Mouse (Mus musculus) forebrain, embryonic 10.5 days (tissue): Measurements from ENCODE around the gene Sipa1l1. TPM values are rescaled to one million over a fixed set of nuclear protein-coding genes. Genes with fewer than 3 reads are reported as not detected.

Experiments
- DNase-seq: peaks from one replicate; pipeline ENCODE4 v3.0.0-alpha.2; 2017; ENCODE audit warnings: low spot score; ENCODE audit errors: extremely low spot score
- H3K27ac ChIP-seq: fragments of 300-500 bp; sonication (generic); 2 replicates; pipeline ENCODE4 v1.5.1; 2016; ENCODE audit warnings: mild to moderate bottlenecking
- H3K27me3 ChIP-seq: fragments of 300-500 bp; sonication (generic); 2 replicates; pipeline ENCODE4 v1.6.1; 2016; ENCODE audit warnings: mild to moderate bottlenecking; ENCODE audit not compliant: poor library complexity, severe bottlenecking
- H3K36me3 ChIP-seq: fragments of 300-500 bp; sonication (generic); replicated peaks from 2 replicates; pipeline ENCODE4 v1.6.1; 2016; ENCODE audit warnings: mild to moderate bottlenecking, moderate library complexity
- H3K4me1 ChIP-seq: fragments of 300-500 bp; sonication (generic); 2 replicates; pipeline ENCODE4 v1.6.1; 2016
- H3K4me3 ChIP-seq: fragments of 300-500 bp; sonication (generic); 2 replicates; pipeline ENCODE4 v1.5.1; 2016; ENCODE audit warnings: mild to moderate bottlenecking, moderate library complexity
- H3K9me3 ChIP-seq: fragments of 300-500 bp; sonication (generic); 2 replicates; pipeline ENCODE4 v1.6.1; 2016; ENCODE audit warnings: mild to moderate bottlenecking, moderate library complexity
- WGBS: fragments of 180-500 bp; shearing (Covaris S2); methylation state at CpG from one replicate; pipeline ENCODE4 v1.1.7; 2016; 5-methylcytosine and 5-hydroxymethylcytosine counted together
- polyA plus RNA-seq: library from polyadenylated mRNA; unstranded; fragments of >200 nt; fragmentation: Nextera tagmentation; extraction: Ambion mirVana; gene quantifications from 2 replicates; pipeline ENCODE4 v1.2.1, GENCODE M21; 2016

Gene Sipa1l1
- polyA plus RNA-seq, 1 experiment from 2014 or later, result 40.6 TPM

- 95% methylated on average over 2 of the region's 2 CpGs for WGBS
- DNase-seq, result no peak
- peaks cover 64% of the 10 kb centered on the region for H3K36me3 ChIP-seq
Observed at GRCm38 (mm10) chr12:82398926-82399325, 229.8 kb downstream of the Sipa1l1 start.

GRCm38 (mm10) chr12:82399971-82400720, 231.0 kb downstream of the Sipa1l1 start:
- no peak overlapping the region for H3K4me3 ChIP-seq
- H3K36me3 ChIP-seq, result peaks cover 73% of the 10 kb centered on the region
- no peak for DNase-seq
- H3K27me3 ChIP-seq, result no peaks in the 10 kb centered on the region
- H3K9me3 ChIP-seq, result no peaks in the 10 kb centered on the region
- 90% methylated on average over 6 of the region's 6 CpGs for WGBS
- H3K27ac ChIP-seq, result no peak overlapping the region
- H3K4me1 ChIP-seq, result peaks cover 7% of the 10 kb centered on the region

More at GRCm38 (mm10) chr12:82398926-82399325, 229.8 kb downstream of the Sipa1l1 start:
- H3K27ac ChIP-seq, result no peak overlapping the region
- no peaks in the 10 kb centered on the region for H3K27me3 ChIP-seq
- no peaks in the 10 kb centered on the region for H3K9me3 ChIP-seq
- peaks cover 13% of the 10 kb centered on the region for H3K4me1 ChIP-seq
- no peak overlapping the region for H3K4me3 ChIP-seq

- 77% methylated on average over 7 of the region's 7 CpGs for WGBS
- H3K27ac ChIP-seq, result no peak overlapping the region
Observed at GRCm38 (mm10) chr12:82400783-82401182, 231.7 kb downstream of the Sipa1l1 start.

GRCm38 (mm10) chr12:82401440-82401839, 232.3 kb downstream of the Sipa1l1 start:
- Histone ChIP-seq H3K4me3 (no peak overlapping the region), H3K9me3 (no peaks in the 10 kb centered on the region), H3K36me3 (peaks cover 73% of the 10 kb centered on the region), H3K27me3 (no peaks in the 10 kb centered on the region), H3K4me1 (peaks cover 7% of the 10 kb centered on the region), H3K27ac (no peak overlapping the region)
- DNase-seq, result no peak
- WGBS, result 88% methylated on average over 4 of the region's 4 CpGs

More at GRCm38 (mm10) chr12:82400783-82401182, 231.7 kb downstream of the Sipa1l1 start:
- Histone ChIP-seq H3K4me3 (no peak overlapping the region), H3K4me1 (peaks cover 7% of the 10 kb centered on the region), H3K9me3 (no peaks in the 10 kb centered on the region), H3K27me3 (no peaks in the 10 kb centered on the region), H3K36me3 (peaks cover 79% of the 10 kb centered on the region)
- no peak for DNase-seq

GRCm38 (mm10) chr12:82402635-82403034, 233.5 kb downstream of the Sipa1l1 start:
- Histone ChIP-seq H3K4me3 (no peak overlapping the region), H3K9me3 (no peaks in the 10 kb centered on the region), H3K36me3 (peaks cover 65% of the 10 kb centered on the region), H3K27me3 (no peaks in the 10 kb centered on the region), H3K27ac (no peak overlapping the region), H3K4me1 (peaks cover 5% of the 10 kb centered on the region)
- WGBS, result 89% methylated on average over 9 of the region's 9 CpGs
- DNase-seq, result no peak

- no peak for DNase-seq
- Histone ChIP-seq H3K4me1 (peaks cover 9% of the 10 kb centered on the region), H3K27ac (no peak overlapping the region), H3K36me3 (peaks cover 67% of the 10 kb centered on the region), H3K27me3 (no peaks in the 10 kb centered on the region), H3K4me3 (no peak overlapping the region), H3K9me3 (no peaks in the 10 kb centered on the region)
- 80% methylated on average over 5 of the region's 5 CpGs for WGBS
Observed at GRCm38 (mm10) chr12:82407531-82408255, 238.6 kb downstream of the Sipa1l1 start.

GRCm38 (mm10) chr12:82408486-82408885, 239.4 kb downstream of the Sipa1l1 start:
- H3K4me3 ChIP-seq, result no peak overlapping the region
- peaks cover 66% of the 10 kb centered on the region for H3K36me3 ChIP-seq
- H3K9me3 ChIP-seq, result no peaks in the 10 kb centered on the region
- H3K27me3 ChIP-seq, result no peaks in the 10 kb centered on the region
- 91% methylated on average over 6 of the region's 6 CpGs for WGBS
- no peak for DNase-seq
- peaks cover 9% of the 10 kb centered on the region for H3K4me1 ChIP-seq
- H3K27ac ChIP-seq, result no peak overlapping the region

- DNase-seq, result no peak
- 82% methylated on average over 7 of the region's 7 CpGs for WGBS
- no peaks in the 10 kb centered on the region for H3K9me3 ChIP-seq
- H3K27me3 ChIP-seq, result no peaks in the 10 kb centered on the region
- H3K27ac ChIP-seq, result no peak overlapping the region
- peaks cover 9% of the 10 kb centered on the region for H3K4me1 ChIP-seq
- H3K36me3 ChIP-seq, result peaks cover 66% of the 10 kb centered on the region
- no peak overlapping the region for H3K4me3 ChIP-seq
Observed at GRCm38 (mm10) chr12:82409686-82410472, 240.8 kb downstream of the Sipa1l1 start.

GRCm38 (mm10) chr12:82412291-82413032, 243.3 kb downstream of the Sipa1l1 start:
- 68% methylated on average over 3 of the region's 3 CpGs for WGBS
- Histone ChIP-seq H3K4me1 (peaks cover 8% of the 10 kb centered on the region), H3K4me3 (no peak overlapping the region), H3K9me3 (no peaks in the 10 kb centered on the region), H3K27me3 (no peaks in the 10 kb centered on the region), H3K36me3 (peaks cover 78% of the 10 kb centered on the region), H3K27ac (no peak overlapping the region)
- no peak for DNase-seq

GRCm38 (mm10) chr12:82415690-82416364, 246.7 kb downstream of the Sipa1l1 start:
- no peaks in the 10 kb centered on the region for H3K27me3 ChIP-seq
- no peak overlapping the region for H3K4me3 ChIP-seq
- no peak overlapping the region for H3K27ac ChIP-seq
- WGBS, result 86% methylated on average over 4 of the region's 4 CpGs
- no peak for DNase-seq
- peaks cover 87% of the 10 kb centered on the region for H3K36me3 ChIP-seq
- H3K4me1 ChIP-seq, result peaks cover 4% of the 10 kb centered on the region
- no peaks in the 10 kb centered on the region for H3K9me3 ChIP-seq

- 94% methylated on average over 8 of the region's 8 CpGs for WGBS
Observed at GRCm38 (mm10) chr12:82419027-82419426, 249.9 kb downstream of the Sipa1l1 start.

GRCm38 (mm10) chr12:82424783-82425182, 255.7 kb downstream of the Sipa1l1 start:
- H3K4me3 ChIP-seq, result no peak overlapping the region
- H3K4me1 ChIP-seq, result no peaks in the 10 kb centered on the region
- peaks cover 92% of the 10 kb centered on the region for H3K36me3 ChIP-seq
- 96% methylated on average over 15 of the region's 15 CpGs for WGBS
- H3K9me3 ChIP-seq, result no peaks in the 10 kb centered on the region
- no peak overlapping the region for H3K27ac ChIP-seq
- no peak for DNase-seq
- no peaks in the 10 kb centered on the region for H3K27me3 ChIP-seq

More at GRCm38 (mm10) chr12:82419027-82419426, 249.9 kb downstream of the Sipa1l1 start:
- Histone ChIP-seq H3K4me1 (no peaks in the 10 kb centered on the region), H3K27ac (no peak overlapping the region), H3K36me3 (peaks cover 88% of the 10 kb centered on the region), H3K27me3 (no peaks in the 10 kb centered on the region), H3K4me3 (no peak overlapping the region), H3K9me3 (no peaks in the 10 kb centered on the region)
- DNase-seq, result no peak
